Mouse (Mus musculus): ENCODE data around the gene Rnf180.

DNA sequence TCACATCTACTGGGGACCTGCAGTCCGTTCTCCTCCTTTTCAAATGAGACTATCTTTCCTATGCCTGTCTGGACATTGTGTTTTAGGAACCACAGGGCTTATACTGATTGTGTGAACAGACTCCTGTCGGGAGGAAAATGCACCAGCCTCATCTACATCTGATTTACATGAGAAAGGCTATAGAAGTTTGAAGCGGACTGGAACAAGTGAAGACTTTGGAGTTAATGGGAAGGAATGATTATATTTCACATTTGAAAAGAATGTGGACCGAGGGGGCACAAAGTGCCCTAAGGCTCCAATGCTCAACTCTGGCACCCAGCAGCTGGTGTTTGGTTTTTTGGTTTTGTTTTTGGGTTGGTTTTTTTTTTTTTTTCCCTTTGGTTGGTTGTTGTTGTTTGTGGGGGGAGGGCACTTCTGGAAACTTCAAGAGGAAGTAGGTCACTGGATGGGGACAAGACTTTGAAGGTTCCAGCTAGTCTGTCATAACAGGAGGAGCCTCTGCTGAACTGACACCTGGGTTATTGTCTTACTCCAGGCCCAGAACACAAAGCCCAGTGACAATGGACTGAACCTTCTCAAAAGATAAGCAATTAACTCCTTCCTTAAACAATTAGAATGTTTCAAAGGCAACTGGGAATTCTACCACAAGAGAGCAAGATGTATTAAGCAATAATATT lies 37.7 kb downstream of the Rnf180 start:
- TF ChIP-seq CTCF (IDR thresholded peaks at IDR 0.05; ENCODE audit: extremely low read depth, insufficient read depth, low read length) (no peak), POLR2A (IDR thresholded peaks at IDR 0.05; ENCODE audit: extremely low read depth, insufficient read depth, low read length) (no peak)

Measured in cortical plate, adult 2 months (tissue).